Mouse (Mus musculus) right cerebral cortex, postnatal 14 days (tissue): ENCODE measurements around the gene Hic1.

Experiments
- DNase-seq: peaks from one replicate; pipeline ENCODE4 v3.0.0; 2022

The Hic1 gene

DNA sequence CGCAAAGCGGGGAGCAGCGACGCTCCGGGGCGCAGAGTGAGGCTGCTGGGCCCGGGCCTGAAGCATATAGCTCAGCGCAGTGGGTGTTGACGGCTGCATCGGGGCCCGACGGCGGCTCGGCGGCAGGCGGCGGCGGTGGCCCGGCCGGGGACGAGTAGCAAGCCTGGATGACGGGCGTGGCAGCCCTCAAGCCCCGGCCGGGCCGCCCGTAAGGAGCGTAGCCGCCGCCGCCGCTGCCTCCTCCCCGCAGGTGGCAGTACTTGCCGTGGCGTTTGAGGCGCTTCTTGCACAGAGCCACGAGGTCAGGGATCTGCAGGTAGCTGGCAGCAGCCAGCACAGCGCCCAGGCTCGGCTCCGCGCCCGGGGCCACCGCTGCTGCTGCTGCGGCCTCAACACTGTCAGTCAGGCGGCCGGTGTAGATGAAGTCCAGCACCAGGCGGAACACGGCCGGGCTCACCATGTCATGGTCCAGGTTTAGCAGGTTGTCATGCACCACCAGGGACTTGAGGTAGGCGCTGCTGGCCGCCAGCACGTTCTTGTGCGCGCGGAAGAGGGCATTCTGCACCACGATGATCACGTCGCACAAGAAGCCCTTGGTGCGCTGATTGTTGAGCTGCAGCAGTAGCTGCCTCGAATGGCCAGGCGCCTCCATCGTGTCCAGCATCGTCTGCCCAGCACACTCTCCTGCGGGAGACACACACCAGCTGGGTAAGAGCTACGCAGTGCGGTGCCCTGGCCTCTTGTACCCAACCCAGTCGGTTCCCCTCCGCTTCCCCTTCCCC lies 2.3 kb downstream of the Hic1 start:
- no peak for DNase-seq

DNA sequence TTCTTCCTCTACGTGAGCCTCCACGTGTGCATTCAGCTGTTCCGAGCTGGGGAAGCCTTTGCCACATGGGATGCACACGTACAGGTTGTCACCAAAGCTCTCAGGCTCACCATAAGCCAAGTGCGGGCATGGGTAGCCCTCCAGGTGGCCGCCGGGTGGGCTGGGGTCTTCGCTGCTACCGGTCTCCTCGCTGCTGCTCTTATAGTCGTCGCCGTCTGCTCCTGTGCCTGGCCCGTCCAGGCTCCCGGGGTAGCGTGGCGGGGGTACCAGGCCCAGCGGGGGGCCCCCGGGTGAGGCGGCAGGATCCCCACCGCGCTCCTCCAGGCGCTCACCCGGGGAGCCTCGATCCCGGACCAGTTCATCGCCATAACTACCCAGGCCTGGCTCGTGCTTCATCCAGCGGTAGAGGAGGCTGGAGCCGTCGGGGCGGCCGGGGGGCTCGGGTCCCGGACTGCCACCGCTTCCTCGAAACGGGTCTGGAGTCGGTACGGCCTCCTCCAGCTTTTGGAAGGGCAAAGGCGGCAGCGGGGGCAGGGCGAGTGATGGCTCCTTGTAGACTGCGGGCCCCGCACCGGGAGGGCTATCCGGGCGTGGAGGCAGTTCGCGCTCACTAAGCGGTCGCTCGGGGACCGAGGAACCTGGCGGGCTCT lies 3.0 kb downstream of the Hic1 start:
- no peak for DNase-seq

DNA sequence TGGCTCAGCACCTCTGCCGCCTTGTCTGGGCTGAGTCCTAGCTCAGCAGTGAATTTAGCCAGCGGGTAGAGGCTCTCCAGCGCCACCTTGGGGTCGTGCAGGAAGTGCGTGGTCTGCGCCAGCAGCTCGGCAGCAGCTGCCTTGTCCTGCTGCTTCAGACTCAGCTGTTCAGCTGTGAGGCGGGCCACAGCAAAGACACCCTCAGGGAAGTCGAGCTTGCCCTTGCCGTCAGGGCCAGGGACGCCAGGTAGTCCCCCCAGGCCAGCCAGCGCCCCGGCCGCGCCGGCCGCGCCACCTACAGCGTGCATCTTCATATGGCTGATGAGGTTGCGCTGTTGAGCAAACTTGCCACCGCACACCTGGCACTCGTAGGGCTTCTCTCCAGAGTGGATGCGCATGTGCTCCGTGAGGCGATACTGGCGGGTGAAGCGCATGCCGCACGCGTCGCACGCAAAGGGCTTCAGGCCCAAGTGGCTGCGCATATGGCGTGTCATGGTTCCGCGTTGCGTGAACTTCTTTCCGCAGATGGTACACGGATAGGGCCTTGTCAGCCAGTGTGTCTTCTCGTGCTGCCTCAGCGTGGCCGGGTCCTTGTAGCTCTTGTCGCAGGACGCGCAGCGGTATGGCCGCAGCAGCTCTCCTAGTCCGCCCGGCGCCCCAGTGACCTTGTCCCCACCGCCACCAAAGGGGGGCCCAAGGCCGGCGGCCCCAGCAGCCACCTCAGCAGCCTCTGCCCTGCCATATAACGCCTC lies 3.7 kb downstream of the Hic1 start:
- DNase-seq = peak; percentile 76

DNA sequence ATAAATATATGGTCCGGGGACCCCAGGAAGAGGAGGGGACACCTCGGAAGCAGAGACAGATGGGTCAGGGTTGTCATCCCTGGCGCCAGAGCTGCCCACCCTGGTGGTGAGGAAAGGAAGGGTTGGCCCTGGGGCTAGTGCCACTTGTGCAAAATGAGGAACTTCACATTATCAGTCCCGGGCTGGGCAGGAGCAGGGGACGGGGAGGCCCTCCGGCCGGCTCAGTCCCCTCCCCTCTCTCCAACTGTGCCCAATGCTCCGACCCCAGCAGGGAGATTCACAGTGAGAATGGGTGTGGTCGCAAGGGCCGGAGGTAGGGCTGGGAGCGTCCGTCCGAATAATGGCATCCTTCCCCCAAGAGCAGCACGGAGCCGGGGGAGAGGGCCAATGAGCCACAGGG lies 4.6 kb downstream of the Hic1 start:
- no peak for DNase-seq

DNA sequence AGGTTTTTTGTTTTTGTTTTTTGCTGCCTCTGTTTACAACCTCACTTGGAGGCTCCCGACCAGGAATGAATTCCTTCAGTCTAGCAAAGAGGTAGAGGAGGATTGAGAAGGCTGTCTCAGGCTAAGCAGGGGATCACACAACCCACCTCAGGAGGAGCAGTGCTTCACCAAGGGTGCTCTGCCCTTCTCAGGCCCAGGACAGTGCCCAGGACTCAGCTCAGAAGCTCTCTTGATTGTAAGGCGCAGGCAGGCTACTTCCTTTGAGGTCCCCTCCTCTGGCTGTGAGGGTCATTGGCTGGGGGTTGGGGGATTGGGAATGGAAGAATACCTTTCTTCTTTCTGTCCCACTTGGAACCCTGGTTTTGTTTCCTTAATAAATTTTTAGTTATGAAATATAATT lies 5.3 kb downstream of the Hic1 start:
- no peak for DNase-seq

DNA sequence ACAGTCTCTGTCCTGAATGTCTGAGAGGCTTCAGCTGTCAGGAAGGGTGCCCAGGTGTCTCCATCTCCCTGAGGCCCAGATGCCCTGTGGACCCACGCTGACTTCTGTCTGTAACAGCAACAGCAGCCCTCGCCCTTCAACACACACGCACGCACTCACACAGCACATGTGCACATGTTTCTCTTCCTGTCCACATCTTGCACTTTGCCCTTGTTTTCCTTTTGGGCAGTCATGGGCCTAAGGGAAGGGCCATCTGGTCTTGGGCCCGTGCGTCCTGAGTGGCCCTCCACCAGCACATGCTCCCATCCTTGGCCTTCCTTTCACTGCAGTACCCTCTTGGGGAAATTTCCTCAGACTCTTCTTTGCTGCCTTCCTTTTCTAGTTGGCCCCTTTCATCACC lies 5.9 kb downstream of the Hic1 start:
- no peak for DNase-seq

DNA sequence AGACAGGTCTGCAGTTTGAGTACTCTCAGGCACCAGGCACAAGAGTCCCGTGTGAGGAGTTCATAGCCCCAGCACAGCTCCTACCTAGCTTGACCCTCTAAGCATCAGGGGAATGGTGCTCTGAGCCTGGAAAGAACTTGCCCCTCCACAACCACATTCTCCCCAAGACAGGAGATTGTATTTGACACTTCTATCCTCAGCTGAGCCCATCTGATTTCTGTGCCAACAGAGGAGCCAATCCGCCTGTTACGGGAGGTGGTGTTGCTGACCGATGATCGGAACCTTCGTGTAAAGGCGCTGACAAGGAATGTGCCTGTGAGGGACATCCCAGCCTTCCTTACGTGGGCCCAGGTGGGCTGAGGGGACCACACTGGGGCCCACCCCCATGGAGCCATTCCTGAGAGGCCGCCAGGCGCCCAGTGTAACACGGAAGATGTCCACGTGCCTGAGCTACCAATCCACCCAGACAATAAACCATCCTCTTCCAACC lies 6.7 kb downstream of the Hic1 start:
- DNase-seq = no peak

DNA sequence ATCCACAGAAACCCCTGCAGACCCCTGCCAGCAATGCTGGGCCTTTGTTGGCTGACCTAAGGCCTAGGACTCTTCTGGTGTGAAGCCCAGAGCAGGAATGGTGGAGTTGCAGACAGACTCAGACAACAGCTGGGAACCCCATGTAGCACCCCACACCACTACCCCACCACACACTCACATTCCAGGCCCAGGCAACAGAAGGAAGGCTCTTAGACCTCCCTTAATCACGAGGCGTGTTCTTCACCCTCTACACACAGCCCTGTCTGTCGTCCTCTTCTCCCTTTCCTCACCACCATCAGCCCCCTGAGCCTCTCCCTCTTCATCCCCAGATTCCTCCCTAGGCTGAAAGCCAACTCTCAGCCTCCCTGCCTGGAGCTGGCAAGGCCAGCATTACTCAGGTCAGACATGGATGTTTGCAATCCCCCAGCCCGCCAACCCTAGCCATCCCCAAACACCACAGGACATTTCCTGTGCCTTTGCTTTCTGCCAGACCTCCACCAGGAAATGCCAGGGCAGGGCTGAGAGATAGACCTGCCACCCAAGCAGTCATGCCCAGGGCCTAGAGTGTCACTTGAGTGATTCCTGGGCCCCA lies 7.8 kb downstream of the Hic1 start:
- no peak for DNase-seq

DNA sequence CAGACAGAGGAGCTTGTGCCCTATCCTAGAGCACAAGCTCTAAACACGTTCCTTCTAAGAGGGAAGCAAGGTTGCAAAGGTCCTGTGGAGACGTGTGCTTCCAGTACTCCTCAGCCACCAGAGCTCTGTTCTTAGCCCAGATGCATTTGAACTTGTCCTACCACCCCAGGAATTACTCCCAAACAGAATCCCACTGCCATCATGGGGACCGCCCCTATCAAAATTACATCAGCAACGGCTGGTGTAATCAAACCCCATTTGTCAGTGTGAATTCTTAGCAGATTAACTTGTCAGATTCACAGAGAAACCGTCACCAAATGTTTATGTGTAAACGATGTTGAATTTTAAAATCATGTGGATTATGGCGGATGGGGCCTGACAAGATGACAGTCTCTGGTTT lies 8.4 kb downstream of the Hic1 start:
- no peak for DNase-seq

DNA sequence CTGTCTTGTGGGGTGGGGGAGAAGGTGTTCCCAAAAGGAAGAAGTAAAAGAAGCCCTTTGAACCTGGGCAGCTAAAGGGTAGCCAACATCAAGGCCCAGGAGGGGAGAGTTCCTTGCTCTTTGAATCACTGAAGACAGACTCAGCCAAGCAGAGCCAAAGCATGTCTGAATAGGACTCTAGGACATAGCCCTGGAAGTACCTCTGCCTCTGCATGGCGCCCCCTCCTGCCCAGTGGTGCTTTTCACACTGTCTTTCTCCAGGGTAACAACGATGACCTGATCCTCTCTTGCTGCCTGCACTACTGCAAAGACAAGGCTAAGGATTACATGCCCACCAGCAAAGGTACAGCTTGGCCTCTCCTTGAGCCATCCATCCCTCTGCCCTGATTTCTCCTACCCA lies 9.8 kb downstream of the Hic1 start:
- DNase-seq = no peak

DNA sequence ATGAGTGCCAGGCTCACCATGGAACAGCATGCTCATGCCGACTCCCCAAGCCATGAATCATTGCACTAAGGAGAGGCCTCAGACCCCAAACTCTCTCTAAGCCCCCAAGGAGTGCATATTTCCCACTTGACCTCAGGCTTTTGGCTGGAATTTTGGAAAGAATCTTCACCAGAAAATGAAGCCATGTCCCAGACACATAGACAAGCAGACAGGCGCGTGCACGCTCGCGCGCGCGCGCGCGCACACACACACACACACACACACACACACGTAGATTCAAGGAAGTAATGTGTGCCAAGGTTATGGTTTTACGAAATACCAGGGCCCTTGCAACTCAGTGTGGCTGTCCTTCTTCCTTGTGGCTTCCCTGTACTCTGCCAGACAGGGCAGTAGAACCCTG lies 10.9 kb downstream of the Hic1 start:
- no peak for DNase-seq

DNA sequence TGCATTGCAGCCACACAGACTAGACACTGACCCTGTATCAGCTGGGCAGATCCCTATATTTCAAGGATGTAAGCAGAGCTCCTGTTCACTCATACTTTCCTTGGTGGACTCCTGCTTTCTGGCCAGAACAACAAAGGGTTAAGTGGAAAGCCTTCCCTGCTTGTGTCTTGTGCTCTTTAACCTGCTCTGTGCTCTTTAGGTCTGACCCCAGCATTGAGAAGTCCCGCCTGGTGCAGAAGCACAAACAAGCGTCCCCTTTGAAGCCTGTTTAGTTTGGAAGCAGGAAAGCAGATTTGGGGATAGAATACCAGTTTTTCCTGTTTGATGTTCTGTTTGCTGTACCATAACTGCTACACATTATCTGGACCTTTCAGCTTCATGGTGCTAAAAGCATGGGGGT lies 11.4 kb downstream of the Hic1 start:
- DNase-seq = no peak

DNA sequence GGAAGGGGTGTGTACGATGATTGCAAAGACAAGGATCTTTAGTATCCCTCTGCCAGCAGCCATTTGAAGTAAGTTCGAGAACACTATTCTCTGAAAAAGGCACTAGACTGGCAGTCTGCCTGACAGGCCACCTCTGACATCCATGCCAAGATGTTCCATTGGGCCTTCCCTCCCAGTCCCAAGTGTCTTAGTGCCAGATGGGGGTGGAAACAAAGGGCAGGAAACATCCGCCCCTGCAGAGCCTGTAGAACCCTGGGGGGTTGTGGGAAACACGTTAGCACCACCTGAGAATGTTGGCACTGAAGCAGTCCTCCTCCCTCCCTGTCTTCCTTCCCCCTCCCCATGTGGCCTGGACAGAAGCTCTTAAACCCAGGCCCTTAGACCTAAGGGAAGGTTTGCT lies 12.3 kb downstream of the Hic1 start:
- no peak for DNase-seq

DNA sequence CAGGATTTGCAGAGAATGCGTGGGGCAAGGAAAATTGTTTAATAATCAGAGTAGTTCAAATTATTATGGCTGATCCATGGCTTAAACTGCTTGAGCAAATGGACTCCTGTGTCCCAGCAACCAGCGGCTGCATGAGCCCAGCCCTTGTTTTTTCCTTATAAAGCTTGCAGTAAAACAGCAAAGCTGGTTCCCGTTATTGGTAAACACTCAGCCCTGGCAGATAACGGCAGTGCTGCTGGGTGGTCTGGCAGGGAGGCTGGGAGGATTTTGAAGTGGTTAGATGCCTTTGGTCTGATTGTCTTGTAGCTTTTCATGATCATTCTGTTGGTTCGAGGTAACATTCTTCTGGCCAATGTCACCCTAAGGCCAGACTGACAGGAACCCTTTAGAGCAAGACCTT lies 12.9 kb downstream of the Hic1 start:
- no peak for DNase-seq

DNA sequence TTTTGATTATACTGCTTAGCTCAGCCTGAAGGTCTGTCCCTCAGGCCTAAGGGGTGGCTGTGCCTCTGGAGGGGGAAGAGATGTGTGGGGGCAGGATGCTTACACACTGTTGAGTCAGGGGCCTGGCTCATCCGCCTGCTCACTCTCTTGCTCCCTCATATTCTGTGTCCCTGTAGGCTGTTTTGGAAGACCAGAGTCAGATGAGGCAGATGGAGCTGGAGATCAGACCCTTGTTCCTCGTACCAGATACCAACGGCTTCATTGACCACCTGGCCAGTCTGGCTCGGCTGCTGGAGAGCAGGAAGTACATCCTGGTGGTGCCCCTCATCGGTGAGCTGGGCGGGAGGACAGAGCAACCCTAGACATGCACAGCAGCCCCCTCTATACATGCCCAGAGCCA lies 13.3 kb downstream of the Hic1 start:
- DNase-seq = no peak

DNA sequence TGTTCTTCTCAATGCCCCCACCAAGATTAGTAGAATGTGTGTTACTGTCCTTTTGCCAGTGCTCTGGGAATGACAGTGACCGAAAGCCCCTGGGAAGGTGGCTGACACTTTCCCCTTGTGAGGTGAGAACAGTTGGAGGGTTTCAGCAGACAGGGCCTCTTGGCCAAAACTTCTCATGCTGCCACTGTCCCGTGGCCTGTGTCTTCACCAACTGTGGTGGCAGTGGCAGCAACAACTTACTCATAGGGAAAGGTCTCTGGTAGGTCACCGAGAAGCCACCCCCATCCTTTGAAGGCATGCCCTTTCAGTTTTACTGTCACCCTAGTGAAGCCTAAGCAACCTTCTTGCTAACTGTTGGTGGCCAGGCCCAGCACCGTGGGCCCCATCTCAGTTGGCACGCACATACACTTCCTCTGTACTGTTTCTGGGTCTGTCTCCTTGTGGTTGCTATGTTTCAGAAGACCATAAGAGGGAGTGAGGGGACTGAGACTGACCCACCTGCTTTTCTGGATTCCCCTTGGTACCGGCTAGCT lies 15.2 kb downstream of the Hic1 start:
- DNase-seq = no peak

DNA sequence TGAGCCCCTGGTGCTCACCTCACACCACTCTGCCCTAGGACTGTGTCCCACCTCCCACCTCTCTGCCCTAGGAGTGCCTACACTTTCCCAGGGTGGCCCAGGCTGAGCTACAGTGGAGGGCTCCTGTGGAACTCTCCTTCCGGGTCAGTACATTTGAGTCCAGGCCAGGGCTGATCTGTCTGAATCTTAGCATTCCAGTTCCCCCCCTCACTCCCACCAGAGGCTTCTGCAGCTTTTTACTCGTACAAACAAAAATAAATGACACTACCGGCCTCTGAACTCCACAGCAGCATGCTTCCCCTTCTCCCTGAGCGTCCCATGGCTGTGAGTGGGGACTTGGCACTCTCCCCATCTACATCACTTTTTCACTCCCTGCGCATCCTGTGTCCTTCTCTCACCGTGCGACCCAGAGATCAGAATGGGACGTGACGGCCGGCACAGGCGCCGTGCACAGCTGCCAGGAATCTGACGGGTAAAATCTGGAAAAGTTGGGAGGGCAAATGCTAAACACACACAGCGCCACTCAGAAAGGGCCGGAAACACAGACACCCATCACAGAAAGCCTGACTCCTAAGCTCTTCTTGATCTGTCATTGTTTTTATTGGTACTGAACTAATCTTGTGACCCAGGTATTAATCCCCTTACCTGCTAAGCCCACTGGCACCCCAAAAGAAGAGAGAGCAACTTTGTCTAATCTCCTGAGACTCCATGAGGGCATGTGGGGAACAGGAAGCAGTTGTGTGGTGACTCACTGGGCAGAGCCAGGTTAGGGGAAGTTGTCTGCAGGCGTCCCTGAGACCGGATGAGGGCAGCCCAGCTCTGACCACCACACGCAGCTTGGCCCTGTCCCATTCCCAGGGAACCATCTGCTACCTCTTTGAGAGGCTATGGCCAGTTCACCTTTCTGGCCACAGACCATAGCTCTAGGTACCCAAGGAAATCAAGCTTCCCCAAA lies 16.4 kb downstream of the Hic1 start:
- no peak for DNase-seq

DNA sequence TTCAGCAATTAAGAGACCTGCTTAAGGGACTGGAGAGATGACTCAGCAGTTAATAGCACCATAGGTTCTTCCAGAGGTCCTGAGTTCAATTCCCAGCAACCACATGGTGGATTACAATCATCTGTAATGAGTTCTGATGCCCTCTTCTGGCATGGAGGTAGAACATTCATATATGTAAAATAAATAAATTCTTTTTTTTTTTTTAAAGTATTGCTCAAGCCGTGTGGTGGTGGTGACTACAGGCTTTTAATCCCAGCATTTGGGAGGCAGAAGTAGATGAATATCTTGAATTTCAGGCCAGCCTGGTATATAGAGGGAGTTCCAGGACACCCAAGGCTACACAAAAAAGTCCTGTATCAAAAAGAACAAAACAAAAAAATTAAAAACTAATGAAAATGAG lies 19.0 kb downstream of the Hic1 start:
- DNase-seq = no peak

DNA sequence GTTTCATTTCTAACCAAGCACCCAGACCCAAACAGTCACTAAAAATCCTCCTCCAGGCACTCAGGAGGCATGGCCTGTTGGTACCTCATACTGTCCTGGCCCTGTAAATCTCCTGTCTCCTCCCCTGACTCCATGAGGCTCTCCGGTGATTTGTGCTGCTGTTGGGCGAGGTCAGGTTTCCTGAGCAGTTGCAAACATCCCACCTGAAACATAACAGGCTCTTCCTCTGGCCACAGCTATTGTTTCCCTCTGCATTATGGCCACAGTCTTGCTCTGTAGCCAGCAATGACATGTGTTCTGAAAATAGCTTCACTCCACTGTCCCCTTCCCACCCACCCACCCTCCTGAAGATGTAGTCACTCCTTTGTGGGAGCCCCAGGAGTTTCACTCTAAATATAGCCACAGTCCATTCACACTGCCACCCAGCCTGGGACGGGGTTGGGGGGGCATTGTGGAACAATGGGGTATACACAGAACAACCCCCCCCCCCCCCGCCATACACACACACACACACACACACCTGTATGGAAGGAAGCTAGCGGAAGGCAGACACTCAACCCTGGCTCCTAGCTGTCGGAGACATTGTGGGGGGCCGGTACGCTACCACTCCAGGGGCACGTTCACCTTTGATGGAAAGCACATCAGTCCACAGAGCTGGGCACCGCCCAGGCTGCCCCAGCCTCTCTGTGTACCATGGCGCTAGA lies 20.8 kb downstream of the Hic1 start:
- DNase-seq = no peak

DNA sequence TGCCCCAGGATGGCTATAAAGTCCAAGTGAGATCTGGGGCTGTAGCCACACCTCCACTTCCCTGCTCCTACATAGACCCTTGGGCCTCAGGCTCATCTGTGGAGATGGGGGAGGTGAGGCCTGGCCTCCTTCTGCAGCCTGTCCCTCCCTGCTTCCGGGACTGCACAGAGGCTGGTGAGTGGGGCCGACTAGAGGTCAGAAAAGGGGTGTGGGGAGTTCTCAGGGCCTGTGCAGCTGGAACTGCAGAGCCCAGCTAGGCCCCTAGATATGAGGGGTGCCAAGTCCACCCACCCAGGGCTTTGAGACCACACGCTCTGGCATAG lies 21.5 kb downstream of the Hic1 start:
- DNase-seq = no peak

DNA sequence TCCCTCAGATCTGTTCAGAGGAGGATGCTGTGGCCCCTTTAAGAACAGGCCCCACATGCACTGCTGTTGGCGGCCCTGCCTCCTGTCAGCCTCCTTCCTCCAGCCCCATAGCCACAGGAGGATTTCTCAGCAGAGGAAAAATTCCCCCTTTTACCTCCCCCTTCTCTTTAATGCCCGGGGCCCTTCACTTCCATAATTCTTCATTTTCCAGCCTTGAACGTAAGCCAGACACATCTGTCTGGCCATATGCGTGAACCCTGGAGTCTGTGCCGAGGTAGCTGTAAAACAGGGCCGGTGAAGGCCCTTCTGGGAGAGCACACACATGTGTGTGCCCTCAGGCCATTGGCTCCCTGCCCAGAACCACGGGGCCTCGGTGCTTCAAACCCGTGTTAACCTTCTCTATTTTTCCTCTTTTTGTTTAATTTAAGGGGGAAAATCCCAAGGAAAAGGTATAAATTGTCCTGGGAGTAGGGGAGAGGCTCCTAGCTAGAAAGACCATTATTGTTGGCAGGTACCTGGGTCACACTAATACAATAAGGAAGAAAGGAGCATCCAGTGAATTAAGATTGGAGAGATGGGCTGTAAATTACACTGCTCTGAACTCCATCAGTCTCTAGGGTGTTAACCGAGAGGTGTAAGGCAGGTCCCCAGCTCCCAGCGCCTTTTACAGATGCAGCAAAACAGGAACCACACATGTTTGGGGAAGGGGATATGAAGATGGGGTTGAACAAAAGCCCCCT lies 22.0 kb downstream of the Hic1 start:
- DNase-seq = no peak
